Mouse (Mus musculus) ES-E14 (cell line): ENCODE measurements around the gene Supt20. TPM values are rescaled to one million over a fixed set of nuclear protein-coding genes. Genes with fewer than 3 reads are reported as not detected.

Experiments used
- DNase-seq: peaks from one replicate; pipeline ENCODE4 v3.0.0-alpha.2; 2013; ENCODE audit warnings: low read depth, low spot score
- H3K27ac ChIP-seq: 2 replicates; pipeline ENCODE4 v1.5.1; 2012; ENCODE audit warnings: low read depth, mild to moderate bottlenecking, low read length, moderate library complexity, mixed read lengths; ENCODE audit not compliant: poor library complexity, insufficient read depth, severe bottlenecking
- H3K36me3 ChIP-seq: 2 replicates; pipeline ENCODE4 v1.6.1; 2012; ENCODE audit warnings: mild to moderate bottlenecking, low read length, moderate library complexity, mixed read lengths; ENCODE audit not compliant: control insufficient read depth, poor library complexity, insufficient read depth, severe bottlenecking
- H3K4me1 ChIP-seq, 2 experiments: fragments of 150-350 bp in 1 of 2; sonication (generic) in 1 of 2; 2 replicates each; pipeline ENCODE4 v1.6.1; 2012; ENCODE audit warnings: low read length in 2 of 2, mild to moderate bottlenecking in 1 of 2, mixed read lengths in 1 of 2; ENCODE audit not compliant: control insufficient read depth in 2 of 2, insufficient read depth in 2 of 2, poor library complexity in 1 of 2
- H3K4me3 ChIP-seq, 2 experiments: fragments of 150-350 bp in 1 of 2; sonication (generic) in 1 of 2; 2 replicates each; pipeline ENCODE4 v1.5.1; 2012; ENCODE audit warnings: low read length in 2 of 2, low read depth in 1 of 2, mild to moderate bottlenecking in 1 of 2, mixed read lengths in 1 of 2; ENCODE audit not compliant: insufficient read depth in 1 of 2, poor library complexity in 1 of 2, severe bottlenecking in 1 of 2
- H3K9ac ChIP-seq: 2 replicates; pipeline ENCODE4 v1.6.1; 2012; ENCODE audit warnings: low read depth, mild to moderate bottlenecking, low read length, mixed read lengths; ENCODE audit not compliant: poor library complexity, insufficient read depth, severe bottlenecking
- H3K9me3 ChIP-seq: fragments of 150-350 bp; sonication (generic); 2 replicates; pipeline ENCODE4 v1.6.1; 2012; ENCODE audit warnings: low read depth, mild to moderate bottlenecking, low read length; ENCODE audit not compliant: control insufficient read depth, insufficient read depth
- CHD2 ChIP-seq: IDR thresholded peaks from 2 replicates; pipeline ENCODE4 v1.6.1; 2014; ENCODE audit warnings: mild to moderate bottlenecking, low read depth, low read length, inconsistent platforms
- HCFC1 ChIP-seq: IDR thresholded peaks from 2 replicates; pipeline ENCODE4 v1.6.1; 2012; ENCODE audit warnings: low read length, inconsistent platforms, borderline replicate concordance; ENCODE audit not compliant: insufficient read depth
- MAFK ChIP-seq: IDR thresholded peaks from 2 replicates; pipeline ENCODE4 v1.6.1; 2014; ENCODE audit warnings: mild to moderate bottlenecking, low read depth, low read length, inconsistent platforms; ENCODE audit not compliant: insufficient read depth
- ZC3H11A ChIP-seq: IDR thresholded peaks from 2 replicates; pipeline ENCODE4 v1.6.1; 2012; ENCODE audit warnings: low read depth, mild to moderate bottlenecking, inconsistent platforms, low read length, borderline replicate concordance
- ZNF384 ChIP-seq: IDR thresholded peaks from 2 replicates; pipeline ENCODE4 v1.6.1; 2012; ENCODE audit warnings: low read depth, low read length, inconsistent platforms
- in situ Hi-C, 2 experiments: fragments of 600-800 bp; cut with MboI; formaldehyde crosslinking; loops; one replicate each; pipeline ENCODE4 v1.15.1; 2025; ENCODE audit warnings: low sequenced_read_pairs in 2 of 2, inconsistent platforms in 1 of 2; ENCODE audit not compliant: unreplicated experiment in 2 of 2
- total RNA-seq: library from RNA; depleted of rRNA; stranded (reverse); fragments of 300-350 nt; gene quantifications from 2 replicates; pipeline ENCODE4 v1.2.3, GENCODE M21; 2012

The Supt20 gene
- total RNA-seq, 1 experiment = 56.4 TPM

- H3K4me3 ChIP-seq = no peak overlapping the region
- H3K4me1 ChIP-seq = peaks cover 2 to 8% of the 10 kb centered on the region in 2 experiments; a peak in 1 of 4 replicates
- peaks cover 36% of the 10 kb centered on the region for H3K36me3 ChIP-seq
- in situ Hi-C loops = no loop called here
- no peak overlapping the region for H3K9ac ChIP-seq
- TF ChIP-seq CHD2 (no peak), HCFC1 (no peak), ZNF384 (no peak), ZC3H11A (no peak), MAFK (no peak)
- H3K27ac ChIP-seq = no peak overlapping the region
- no peak for DNase-seq
- H3K9me3 ChIP-seq = no peaks in the 10 kb centered on the region
Measured at GRCm38 (mm10) chr3:54725344-54725743, 32.7 kb downstream of the Supt20 start.

DNA sequence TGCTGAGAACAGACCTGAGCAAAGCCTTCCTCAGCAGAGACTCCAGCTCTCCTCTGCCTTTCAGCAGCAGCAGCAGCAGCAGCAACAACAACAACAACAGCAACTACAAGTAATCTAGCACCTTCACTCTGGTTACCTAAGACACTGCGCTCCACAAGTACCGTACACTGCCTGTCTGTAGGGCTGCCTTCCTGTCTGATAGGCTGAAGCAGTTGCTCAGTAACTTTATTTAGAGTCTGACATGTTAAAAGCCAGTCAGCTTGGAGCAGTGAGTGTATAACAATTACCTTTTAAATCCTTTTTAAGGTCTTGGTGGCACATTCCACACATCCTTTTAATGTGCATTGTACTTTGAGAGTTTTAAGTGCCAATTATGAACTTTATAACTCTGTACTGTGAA is 35.0 kb downstream of the Supt20 start:
- H3K36me3 ChIP-seq = peaks cover 42% of the 10 kb centered on the region
- in situ Hi-C loops = no loop called here
- H3K27ac ChIP-seq = no peak overlapping the region
- no peaks in the 10 kb centered on the region for H3K9me3 ChIP-seq
- no peak for DNase-seq
- H3K9ac ChIP-seq = no peak overlapping the region
- no peak overlapping the region for H3K4me3 ChIP-seq
- peaks cover 2 to 8% of the 10 kb centered on the region in 2 experiments; a peak in 1 of 4 replicates for H3K4me1 ChIP-seq
- no peak for TF ChIP-seq ZC3H11A
- no peak for TF ChIP-seq CHD2
- TF ChIP-seq ZNF384 = no peak
- no peak for TF ChIP-seq HCFC1

GRCm38 (mm10) chr3:54728100-54728499 is 35.5 kb downstream of the Supt20 start:
- H3K4me1 ChIP-seq = peaks cover under 1 to 5% of the 10 kb centered on the region in 2 experiments; a peak in 1 of 4 replicates
- in situ Hi-C loops = no loop called here
- no peaks in the 10 kb centered on the region for H3K9me3 ChIP-seq
- TF ChIP-seq ZC3H11A = no peak
- peaks cover 45% of the 10 kb centered on the region for H3K36me3 ChIP-seq
- no peak overlapping the region for H3K4me3 ChIP-seq
- no peak for DNase-seq
- H3K27ac ChIP-seq = no peak overlapping the region
- no peak overlapping the region for H3K9ac ChIP-seq

- Histone ChIP-seq H3K36me3 (peaks cover 39% of the 10 kb centered on the region), H3K9me3 (no peaks in the 10 kb centered on the region), H3K4me3 (no peak overlapping the region), H3K27ac (no peak overlapping the region), H3K9ac (no peak overlapping the region), H3K4me1 (peaks cover 0 to 2% of the 10 kb centered on the region in 2 experiments; a peak in 1 of 4 replicates)
- no peak for DNase-seq
- in situ Hi-C loops = no loop called here
- TF ChIP-seq CHD2 = no peak
- TF ChIP-seq ZNF384 = no peak
- no peak for TF ChIP-seq ZC3H11A
- TF ChIP-seq HCFC1 = no peak
- TF ChIP-seq MAFK = no peak
Measured at GRCm38 (mm10) chr3:54731626-54732150, 39.1 kb downstream of the Supt20 start.

DNA sequence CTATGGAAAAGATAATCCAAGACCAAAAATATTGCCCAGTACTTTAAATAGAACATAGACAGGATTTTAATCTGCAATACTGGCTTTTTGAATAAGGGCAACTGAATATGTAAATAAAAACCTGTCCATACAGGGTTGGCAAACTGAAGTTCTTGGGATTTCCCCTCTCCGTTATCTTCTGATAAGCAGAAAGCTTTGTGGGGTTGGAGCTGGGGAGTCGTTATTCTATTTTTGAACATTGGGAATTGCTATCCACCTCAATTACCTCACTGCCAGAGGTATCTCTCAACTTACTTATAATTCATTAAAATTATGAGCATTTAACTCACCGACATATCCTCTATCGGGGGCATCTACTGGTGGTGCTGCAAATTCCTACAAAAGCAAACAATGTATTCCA is 39.8 kb downstream of the Supt20 start:
- Histone ChIP-seq H3K9me3 (no peaks in the 10 kb centered on the region), H3K36me3 (peaks cover 34% of the 10 kb centered on the region), H3K9ac (no peak overlapping the region), H3K4me1 (peaks cover 0 to 2% of the 10 kb centered on the region in 2 experiments; a peak in 1 of 4 replicates), H3K4me3 (no peak overlapping the region), H3K27ac (no peak overlapping the region)
- TF ChIP-seq MAFK (no peak), ZC3H11A (no peak)
- in situ Hi-C loops = no loop called here
- DNase-seq = no peak
